Mouse (Mus musculus): ENCODE results near the gene March10. TPM values are rescaled to one million over a fixed set of nuclear protein-coding genes. Genes with fewer than 3 reads are reported as not detected.
A peak's percentile ranks its signal among the peaks of the same experiment; 100 is the strongest.

The March10 gene
- 1 to 10 TPM; 2.0 to 3.8 TPM for total RNA-seq (2021)
- long read RNA-seq, experiment 1, partial matches to known transcripts, result 2 of 4 reads
- long read RNA-seq, experiment 1, other reads (novel, unspliced or antisense), result 1 of 4 reads
- long read RNA-seq, experiment 2, partial matches to known transcripts, result 1 of 1 reads
- long read RNA-seq, experiment 2, other reads (novel, unspliced or antisense), result 0 of 1 reads

DNA sequence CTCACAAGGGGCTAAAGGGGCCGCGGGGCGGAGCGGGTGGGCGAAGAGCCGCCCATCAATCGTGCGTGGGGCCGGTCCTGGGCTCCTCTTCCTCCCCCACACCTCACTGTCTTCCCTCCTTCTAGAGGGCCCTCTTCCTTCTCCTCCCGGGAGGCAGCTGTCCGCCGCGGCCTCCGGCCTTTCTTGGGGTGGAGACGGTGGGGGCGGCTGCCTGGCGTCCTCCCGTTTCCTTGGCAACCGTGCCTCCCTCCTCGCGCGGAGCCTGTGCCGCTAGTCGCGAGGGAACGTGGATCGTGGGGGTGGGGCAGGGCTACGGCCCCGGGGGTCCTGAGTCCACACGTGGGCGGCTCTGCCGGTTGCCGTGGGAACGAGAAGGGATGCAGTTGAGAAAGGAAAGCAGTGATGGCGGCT is at the start of gene March10:
Gene March10 (minus strand): TSS at position 239 of the 411 bp plus-strand sequence.
- peak within 1 kb of the TSS; percentile 83 for H3K27ac ChIP-seq
- intact Hi-C loops (cut with DNase I), result loop anchor here (1.0 to 5.0 kb wide), 4 partner anchors 36 to 133 kb away; partner anchors contain the start of gene Tanc2
- H3K4me3 ChIP-seq, result peak within 1 kb of the TSS; percentile 51
- TF ChIP-seq CTCF (IDR thresholded peaks at IDR 0.05), result no peak
- DNase-seq (ENCODE audit: extremely low spot score in 1 of 2, low spot score in 2 of 2), result peak; percentile 82 to 84

DNA sequence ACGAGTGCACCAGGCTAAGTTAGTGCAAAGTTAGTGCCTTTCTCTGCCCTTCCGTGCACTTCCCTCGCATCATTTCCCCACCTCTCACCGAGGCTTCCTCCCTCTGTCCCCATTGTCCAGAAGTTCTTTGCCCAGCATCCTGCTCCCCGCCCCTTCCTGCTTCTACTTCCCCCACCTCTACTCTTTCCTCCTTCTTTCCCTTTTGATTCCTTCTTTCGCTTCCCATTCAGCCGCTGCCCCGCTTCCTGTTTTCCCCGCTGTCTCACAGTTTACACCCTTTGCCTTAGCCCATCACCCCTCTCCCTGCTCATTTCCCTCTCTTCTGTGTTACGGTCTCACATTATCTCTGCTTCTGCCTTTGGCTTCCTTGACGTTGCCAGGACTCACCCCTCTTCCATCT is 49.8 kb upstream of the March10 start:
- Histone ChIP-seq H3K4me3 (no peak overlapping the region), H3K27ac (no peak overlapping the region)
- intact Hi-C loops (cut with DNase I), result no loop called here
- no peak for TF ChIP-seq CTCF (IDR thresholded peaks at IDR 0.05)
- DNase-seq (ENCODE audit: extremely low spot score in 1 of 2, low spot score in 2 of 2), result no peak

DNA sequence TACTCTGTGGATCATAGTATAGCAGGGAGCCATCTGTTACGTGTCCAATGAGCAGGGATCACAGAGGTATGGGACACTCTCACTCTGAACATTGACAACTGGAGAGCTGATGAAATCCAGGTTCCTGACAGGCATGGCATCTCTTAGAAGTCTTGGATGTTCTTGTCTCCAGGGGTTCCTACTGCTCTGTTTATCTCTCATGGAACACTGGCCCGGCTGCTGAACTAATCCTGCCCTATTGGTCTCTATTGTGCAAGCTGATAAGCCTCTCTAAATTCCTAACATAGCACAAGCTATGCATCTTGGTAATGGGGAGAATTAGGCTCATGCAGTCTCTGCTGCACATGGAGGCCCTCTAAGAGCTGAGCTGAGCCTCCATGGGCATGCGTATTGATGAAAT is 48.5 kb upstream of the March10 start:
- Histone ChIP-seq H3K27ac (no peak overlapping the region), H3K4me3 (no peak overlapping the region)
- no peak for TF ChIP-seq CTCF (IDR thresholded peaks at IDR 0.05)
- intact Hi-C loops (cut with DNase I), result no loop called here
- DNase-seq (ENCODE audit: extremely low spot score in 1 of 2, low spot score in 2 of 2), result no peak

DNA sequence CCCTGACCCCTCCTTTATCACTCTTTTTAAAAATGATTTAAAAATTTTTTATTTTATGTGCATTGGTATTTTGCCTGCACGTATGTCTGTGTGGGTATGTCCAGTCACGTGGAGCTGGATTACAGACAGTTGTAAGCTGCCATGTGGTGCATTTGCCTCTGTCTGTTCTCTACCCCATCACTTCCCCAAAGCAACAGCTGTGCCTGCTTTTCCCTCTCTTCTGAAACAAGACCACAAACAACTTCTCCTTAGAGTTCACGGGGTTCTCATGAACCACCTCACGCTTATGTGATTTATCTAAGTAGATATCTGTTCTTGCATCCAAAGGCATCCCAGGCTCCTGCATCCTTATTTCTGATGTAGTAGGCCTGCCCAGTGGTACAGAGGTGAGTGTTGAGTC is 45.8 kb upstream of the March10 start:
- Histone ChIP-seq H3K27ac (no peak overlapping the region), H3K4me3 (no peak overlapping the region)
- no peak for TF ChIP-seq CTCF (IDR thresholded peaks at IDR 0.05)
- DNase-seq (ENCODE audit: extremely low spot score in 1 of 2, low spot score in 2 of 2), result no peak
- intact Hi-C loops (cut with DNase I), result no loop called here

DNA sequence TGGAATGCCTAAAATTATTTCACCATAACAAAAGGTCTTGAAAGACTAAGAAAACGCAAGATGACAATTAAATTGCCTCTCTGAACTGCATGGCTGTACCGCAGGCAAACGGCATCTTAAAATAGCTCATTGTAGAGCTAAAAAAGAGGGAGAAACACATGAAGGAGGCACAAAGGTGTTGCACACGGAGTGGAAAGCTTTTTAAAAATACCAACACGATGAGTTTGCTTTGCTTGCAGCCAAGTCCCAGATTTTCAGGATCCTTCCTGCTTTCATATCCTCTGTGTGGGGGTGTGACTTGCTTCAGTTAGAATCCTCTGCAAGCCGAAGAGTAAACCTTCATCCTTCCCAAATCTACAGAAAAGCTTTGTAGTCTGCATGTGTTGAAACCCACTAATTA is 41.0 kb upstream of the March10 start:
- intact Hi-C loops (cut with DNase I), result loop anchor here (1.0 to 5.0 kb wide), 4 partner anchors 40 to 133 kb away; partner anchors contain the start of gene March10
- no peak for TF ChIP-seq CTCF (IDR thresholded peaks at IDR 0.05)
- Histone ChIP-seq H3K27ac (peak overlapping the region; percentile 81), H3K4me3 (no peak overlapping the region)
- DNase-seq (ENCODE audit: extremely low spot score in 1 of 2, low spot score in 2 of 2), result peak in 1 of 2 experiments; percentile 28

DNA sequence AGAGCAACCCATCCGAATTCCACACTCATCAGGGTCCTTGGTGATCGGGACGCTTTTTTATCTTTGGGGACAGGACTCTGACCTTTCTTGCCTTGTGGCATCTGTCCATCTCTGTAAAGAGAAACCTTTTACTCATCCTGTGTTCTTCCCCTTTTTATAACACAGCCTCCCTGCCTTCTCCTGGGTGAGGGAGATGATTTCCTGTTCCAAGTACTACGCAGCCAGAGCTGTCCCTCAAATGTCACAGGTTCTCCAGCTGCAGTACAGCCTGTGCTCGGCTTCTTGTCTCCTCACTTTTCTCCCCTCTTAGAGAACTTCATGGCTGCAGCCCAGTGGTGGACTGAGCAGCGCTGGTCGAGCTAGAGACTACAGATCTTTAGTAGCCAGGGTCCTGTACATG is 40.1 kb upstream of the March10 start:
- intact Hi-C loops (cut with DNase I), result loop anchor here (1.0 to 5.0 kb wide), 4 partner anchors 39 to 132 kb away; partner anchors contain the start of gene March10
- Histone ChIP-seq H3K27ac (peak overlapping the region; percentile 81), H3K4me3 (no peak overlapping the region)
- TF ChIP-seq CTCF (IDR thresholded peaks at IDR 0.05), result no peak
- no peak for DNase-seq (ENCODE audit: extremely low spot score in 1 of 2, low spot score in 2 of 2)

DNA sequence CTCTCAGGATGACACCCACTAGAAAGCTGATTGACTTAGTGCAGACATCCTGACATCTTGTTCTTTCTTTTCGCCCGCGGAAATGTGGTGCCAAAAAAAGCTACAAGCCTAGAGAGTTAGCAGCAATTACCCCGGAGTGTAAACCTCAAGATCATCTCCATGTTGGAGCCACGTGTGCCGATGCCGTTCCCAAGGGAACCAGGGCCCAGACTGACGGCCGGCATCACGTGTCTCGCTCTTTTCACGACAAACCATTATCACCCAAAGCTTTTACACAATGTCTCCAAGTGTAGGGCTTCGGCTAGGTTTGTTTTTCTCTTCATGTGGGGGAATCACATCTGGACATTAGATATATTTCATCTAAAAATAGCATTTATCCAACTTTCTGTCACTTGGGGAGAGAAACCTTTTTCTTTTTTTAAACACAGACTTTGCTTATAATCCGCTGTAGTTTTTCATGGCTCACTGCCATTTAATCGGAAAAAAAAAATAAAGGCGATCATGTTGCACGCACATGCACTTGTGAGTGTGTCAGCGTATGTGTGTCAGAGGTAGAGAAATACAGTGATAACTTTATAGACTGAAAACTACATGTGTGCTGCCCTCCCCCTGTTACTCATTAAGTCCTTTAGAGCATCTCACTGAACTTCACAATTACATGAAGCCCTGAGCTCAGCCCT is 39.2 kb upstream of the March10 start:
- intact Hi-C loops (cut with DNase I), result loop anchor here (2.0 to 5.0 kb wide), 3 partner anchors 38 to 131 kb away; partner anchors contain the start of gene March10
- H3K4me3 ChIP-seq, result no peak overlapping the region
- peak in 1 of 2 experiments; percentile 42 for DNase-seq (ENCODE audit: extremely low spot score in 1 of 2, low spot score in 2 of 2)
- H3K27ac ChIP-seq, result peak overlapping the region; percentile 81
- TF ChIP-seq CTCF (IDR thresholded peaks at IDR 0.05), result no peak

DNA sequence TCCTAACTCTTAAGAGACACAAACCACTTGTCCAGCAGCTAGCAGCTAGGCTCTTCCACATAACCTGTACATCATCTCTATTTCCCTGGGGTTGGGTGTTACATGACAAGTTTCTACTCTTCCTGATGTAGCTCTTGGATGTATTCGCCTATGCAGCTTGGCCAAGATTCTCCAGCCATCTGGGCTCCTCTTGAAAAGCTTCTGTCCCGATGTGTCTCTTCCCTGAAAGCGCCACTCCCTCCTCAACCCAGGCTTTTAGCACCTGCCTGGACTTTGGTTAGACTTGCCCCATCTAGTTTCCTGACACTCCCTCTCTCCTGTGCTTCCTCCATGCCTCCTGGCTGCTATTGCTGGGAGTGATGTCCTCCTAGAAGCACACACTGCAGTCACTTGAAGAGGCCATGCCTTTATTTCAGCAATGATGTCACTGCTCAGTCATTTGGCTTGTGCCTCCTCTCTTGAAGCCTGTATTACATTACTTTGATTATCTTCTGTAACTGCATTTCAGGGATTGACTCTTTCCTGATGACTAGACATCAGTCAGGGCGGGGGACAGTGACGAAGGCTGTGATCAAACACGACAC is 38.3 kb upstream of the March10 start:
- TF ChIP-seq CTCF (IDR thresholded peaks at IDR 0.05), result no peak
- no peak for DNase-seq (ENCODE audit: extremely low spot score in 1 of 2, low spot score in 2 of 2)
- intact Hi-C loops (cut with DNase I), result loop anchor here (5.0 kb wide), 2 partner anchors 38 to 73 kb away; partner anchors contain the start of gene March10
- Histone ChIP-seq H3K27ac (peak overlapping the region; percentile 58; the same call in 1 of the 2 replicates), H3K4me3 (no peak overlapping the region)

DNA sequence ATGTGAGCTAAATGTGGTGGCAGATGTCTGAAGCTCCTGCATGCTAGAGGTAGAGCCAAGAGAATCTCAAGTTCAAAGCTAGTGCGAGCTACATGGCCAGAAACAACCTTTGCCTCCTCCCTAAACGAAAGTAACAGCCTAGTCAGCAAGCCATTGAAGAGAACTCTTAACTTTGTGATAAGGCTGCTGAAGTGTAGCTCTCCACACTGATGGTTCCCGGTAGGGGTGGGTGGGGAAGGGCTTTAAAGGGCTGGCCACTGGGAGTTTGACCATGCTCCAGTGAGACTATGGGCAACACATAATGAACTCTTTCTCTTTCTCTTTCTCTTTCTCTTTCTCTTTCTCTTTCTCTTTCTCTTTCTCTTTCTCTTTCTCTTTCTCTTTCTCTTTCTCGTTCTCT is 35.9 kb upstream of the March10 start:
- Histone ChIP-seq H3K4me3 (no peak overlapping the region), H3K27ac (no peak overlapping the region)
- intact Hi-C loops (cut with DNase I), result no loop called here
- TF ChIP-seq CTCF (IDR thresholded peaks at IDR 0.05), result no peak
- no peak for DNase-seq (ENCODE audit: extremely low spot score in 1 of 2, low spot score in 2 of 2)

DNA sequence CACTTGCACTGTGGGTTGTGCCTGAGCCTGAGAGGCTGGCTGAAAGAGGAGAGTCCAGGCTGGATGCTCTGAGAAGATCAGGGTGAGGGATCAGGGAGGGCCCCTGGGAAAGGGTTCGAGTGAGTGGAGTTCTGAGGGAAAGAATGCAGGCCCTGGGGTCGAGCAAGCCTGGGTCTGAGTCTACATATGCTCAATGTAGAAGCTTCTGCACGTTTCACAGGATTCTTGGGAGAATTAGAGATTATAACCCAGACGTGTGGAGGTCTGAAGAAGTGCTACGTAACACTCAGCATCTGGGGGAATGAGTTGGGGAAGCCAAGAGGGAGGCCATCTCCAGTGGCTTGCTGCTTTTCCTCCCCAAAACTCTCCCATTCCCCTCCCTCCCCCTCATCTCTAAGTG is 34.4 kb upstream of the March10 start:
- Histone ChIP-seq H3K4me3 (no peak overlapping the region), H3K27ac (no peak overlapping the region)
- TF ChIP-seq CTCF (IDR thresholded peaks at IDR 0.05), result no peak
- no peak for DNase-seq (ENCODE audit: extremely low spot score in 1 of 2, low spot score in 2 of 2)
- intact Hi-C loops (cut with DNase I), result no loop called here

DNA sequence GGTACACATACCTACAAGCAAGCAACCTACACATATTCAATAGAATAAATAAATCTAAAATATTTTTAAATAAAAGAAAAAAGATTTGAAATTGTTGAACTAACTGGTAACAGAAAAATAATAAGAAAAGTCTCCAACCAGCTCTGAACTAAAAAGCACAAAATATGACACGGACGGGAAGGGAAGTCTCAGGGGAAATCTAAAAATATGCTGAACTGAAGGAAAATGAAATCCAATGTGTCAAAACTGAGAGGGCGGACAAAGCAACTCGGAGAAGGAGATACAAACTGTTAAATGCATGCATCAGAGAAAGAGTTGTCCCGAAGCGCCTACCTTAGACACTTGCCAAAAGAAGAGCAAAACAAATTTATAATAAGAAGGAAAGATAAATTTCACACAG is 28.9 kb upstream of the March10 start:
- DNase-seq (ENCODE audit: extremely low spot score in 1 of 2, low spot score in 2 of 2), result no peak
- Histone ChIP-seq H3K27ac (peak overlapping the region; percentile 51; the same call in 1 of the 2 replicates), H3K4me3 (no peak overlapping the region)
- intact Hi-C loops (cut with DNase I), result no loop called here
- no peak for TF ChIP-seq CTCF (IDR thresholded peaks at IDR 0.05)

DNA sequence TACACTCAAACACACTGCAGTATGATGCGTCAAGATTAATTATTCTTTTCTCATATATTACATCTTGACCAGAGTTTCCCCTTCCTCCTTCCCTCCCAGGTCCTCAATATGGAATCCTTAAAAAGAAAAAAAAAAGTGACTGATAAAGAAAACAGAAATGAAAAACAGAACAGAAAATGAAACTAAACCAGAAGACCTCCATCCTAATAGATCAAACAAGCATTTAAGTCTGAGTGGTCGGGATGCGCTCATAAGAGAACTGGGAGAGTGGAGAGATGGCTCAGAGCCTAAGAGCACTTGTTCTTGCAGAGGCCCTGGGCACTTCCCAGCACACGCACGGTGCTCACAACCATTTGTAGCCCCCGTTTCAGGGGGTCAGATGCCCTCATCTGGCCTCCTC is 28.5 kb upstream of the March10 start:
- no peak overlapping the region for H3K4me3 ChIP-seq
- no peak for DNase-seq (ENCODE audit: extremely low spot score in 1 of 2, low spot score in 2 of 2)
- intact Hi-C loops (cut with DNase I), result no loop called here
- TF ChIP-seq CTCF (IDR thresholded peaks at IDR 0.05), result no peak
- H3K27ac ChIP-seq, result peak overlapping the region; percentile 51; the same call in 1 of the 2 replicates
